Mouse (Mus musculus) neural tube, embryonic 11.5 days (tissue): ENCODE results near the gene Prorsd1. TPM values are rescaled to one million over a fixed set of nuclear protein-coding genes. Genes with fewer than 3 reads are reported as not detected.

Experiments
- ATAC-seq: fragments of 200-750 bp; cut with Nextera tagmentation; 2 replicates; pipeline ENCODE4 v1.8.0; 2017; ENCODE audit warnings: moderate number of reproducible peaks, mild to moderate bottlenecking, moderate TSS enrichment, moderate library complexity; ENCODE audit not compliant: insufficient read depth, low FRiP score, low TSS enrichment
- DNase-seq: peaks from one replicate; pipeline ENCODE4 v3.0.0-alpha.2; 2015; ENCODE audit warnings: low spot score
- H3K27ac ChIP-seq: fragments of 300-500 bp; sonication (generic); 2 replicates; pipeline ENCODE4 v1.5.1; 2014; ENCODE audit warnings: low read depth, mild to moderate bottlenecking, low read length
- H3K27me3 ChIP-seq: fragments of 300-500 bp; sonication (generic); 2 replicates; pipeline ENCODE4 v1.6.1; 2014; ENCODE audit warnings: mild to moderate bottlenecking, low read length, mixed read lengths; ENCODE audit not compliant: control insufficient read depth, insufficient read depth
- H3K36me3 ChIP-seq: fragments of 300-500 bp; sonication (generic); 2 replicates; pipeline ENCODE4 v1.6.1; 2014; ENCODE audit warnings: mild to moderate bottlenecking, low read length, moderate library complexity, mixed read lengths; ENCODE audit not compliant: control insufficient read depth, insufficient read depth
- H3K4me1 ChIP-seq: fragments of 300-500 bp; sonication (generic); 2 replicates; pipeline ENCODE4 v1.6.1; 2014; ENCODE audit warnings: low read length, mixed read lengths; ENCODE audit not compliant: control insufficient read depth, insufficient read depth
- H3K4me2 ChIP-seq: fragments of 300-500 bp; sonication (generic); 2 replicates; pipeline ENCODE4 v1.6.1; 2014; ENCODE audit warnings: low read depth, mild to moderate bottlenecking, moderate library complexity
- H3K4me3 ChIP-seq: fragments of 300-500 bp; sonication (generic); 2 replicates; pipeline ENCODE4 v1.5.1; 2014; ENCODE audit warnings: low read depth, low read length
- H3K9ac ChIP-seq: fragments of 300-500 bp; sonication (generic); 2 replicates; pipeline ENCODE4 v1.6.1; 2014; ENCODE audit warnings: mild to moderate bottlenecking, low read length
- H3K9me3 ChIP-seq: fragments of 300-500 bp; sonication (generic); 2 replicates; pipeline ENCODE4 v1.6.1; 2016; ENCODE audit warnings: low read length; ENCODE audit not compliant: control insufficient read depth
- WGBS: fragments of 180-500 bp; shearing (Covaris S2); extraction: QIAGEN DNeasy Blood & Tissue Kit; methylation state at CpG from one replicate; pipeline ENCODE4 v1.1.7; 2014; 5-methylcytosine and 5-hydroxymethylcytosine counted together
- polyA plus RNA-seq: library from polyadenylated mRNA; unstranded; fragments of >200 nt; fragmentation: Nextera tagmentation; extraction: Ambion mirVana; gene quantifications from 2 replicates; pipeline ENCODE4 v1.2.1, GENCODE M21; 2014

Gene Prorsd1
- polyA plus RNA-seq, 1 experiment from 2014 or later = 22.0 TPM

DNA sequence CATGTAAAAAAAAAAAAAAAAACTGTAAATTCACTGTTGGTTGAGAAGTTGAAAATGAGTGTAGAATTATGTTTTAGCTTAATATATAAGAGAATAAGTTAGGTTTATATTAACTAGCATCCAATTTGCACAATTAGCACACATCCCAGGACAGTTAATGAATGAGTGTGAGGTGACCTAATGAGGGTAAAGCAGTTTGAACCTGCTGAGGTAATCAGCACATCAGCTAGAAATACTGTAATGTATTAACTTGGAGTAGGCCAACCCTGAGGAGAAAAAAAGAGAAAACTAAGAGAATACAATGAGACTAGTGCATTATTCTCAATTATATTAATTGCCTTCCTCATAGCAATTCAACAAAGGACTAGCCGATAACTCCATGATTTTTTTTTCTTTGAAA, 5.4 kb downstream of the Prorsd1 start:
- H3K4me2 ChIP-seq = no peak overlapping the region
- DNase-seq = no peak
- H3K36me3 ChIP-seq = 0 out of 2 replicates have a peak, but pooled peaks cover 3% of the 10 kb centered on the region
- H3K27me3 ChIP-seq = no peaks in the 10 kb centered on the region
- no peak for ATAC-seq
- no peaks in the 10 kb centered on the region for H3K9me3 ChIP-seq
- H3K27ac ChIP-seq = no peak overlapping the region
- WGBS = 95% methylated on average over 1 of the region's 1 CpGs
- H3K4me3 ChIP-seq = no peak overlapping the region
- H3K9ac ChIP-seq = no peak overlapping the region
- H3K4me1 ChIP-seq = no peaks in the 10 kb centered on the region

DNA sequence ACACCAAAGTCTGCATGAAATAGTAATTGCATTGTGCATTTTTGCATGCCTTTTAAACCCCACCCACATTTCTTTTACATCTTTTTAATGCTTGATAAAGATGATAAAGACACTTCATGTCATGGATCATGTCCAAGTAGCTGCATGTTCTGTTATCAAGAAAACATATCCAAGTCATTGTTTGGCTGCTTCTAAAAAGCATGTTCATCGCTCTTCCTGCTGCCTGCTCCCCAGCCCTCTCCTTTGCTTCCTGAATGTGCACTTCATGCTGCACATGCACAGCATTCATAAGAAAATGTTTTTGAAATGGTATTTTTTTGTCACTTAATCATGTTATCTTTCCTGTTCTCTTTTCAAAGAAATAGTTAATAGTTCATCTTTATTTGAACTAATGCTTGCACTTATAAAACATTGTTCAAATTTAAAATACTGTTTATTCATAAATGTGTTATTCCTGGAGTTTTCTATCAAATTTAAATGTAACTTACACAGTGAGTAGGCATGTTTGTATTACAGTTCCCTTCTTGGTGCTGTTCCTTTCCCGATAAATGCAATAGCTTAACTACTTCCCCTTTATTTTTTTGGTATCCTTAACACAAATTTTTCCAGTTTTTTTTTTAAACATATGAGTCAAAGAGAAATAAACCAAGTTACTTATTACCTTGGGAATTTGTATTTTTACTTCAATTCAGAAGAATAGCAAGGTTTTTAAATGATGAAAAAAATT, 9.8 kb downstream of the Prorsd1 start:
- no peak overlapping the region for H3K4me2 ChIP-seq
- no peaks in the 10 kb centered on the region for H3K4me1 ChIP-seq
- no peaks in the 10 kb centered on the region for H3K9me3 ChIP-seq
- no peak overlapping the region for H3K9ac ChIP-seq
- H3K36me3 ChIP-seq = peaks cover 4% of the 10 kb centered on the region; the same call in 1 of the 2 replicates
- no peak overlapping the region for H3K27ac ChIP-seq
- no peaks in the 10 kb centered on the region for H3K27me3 ChIP-seq
- WGBS = 93% methylated on average over 2 of the region's 2 CpGs
- no peak for ATAC-seq
- DNase-seq = no peak
- H3K4me3 ChIP-seq = no peak overlapping the region

DNA sequence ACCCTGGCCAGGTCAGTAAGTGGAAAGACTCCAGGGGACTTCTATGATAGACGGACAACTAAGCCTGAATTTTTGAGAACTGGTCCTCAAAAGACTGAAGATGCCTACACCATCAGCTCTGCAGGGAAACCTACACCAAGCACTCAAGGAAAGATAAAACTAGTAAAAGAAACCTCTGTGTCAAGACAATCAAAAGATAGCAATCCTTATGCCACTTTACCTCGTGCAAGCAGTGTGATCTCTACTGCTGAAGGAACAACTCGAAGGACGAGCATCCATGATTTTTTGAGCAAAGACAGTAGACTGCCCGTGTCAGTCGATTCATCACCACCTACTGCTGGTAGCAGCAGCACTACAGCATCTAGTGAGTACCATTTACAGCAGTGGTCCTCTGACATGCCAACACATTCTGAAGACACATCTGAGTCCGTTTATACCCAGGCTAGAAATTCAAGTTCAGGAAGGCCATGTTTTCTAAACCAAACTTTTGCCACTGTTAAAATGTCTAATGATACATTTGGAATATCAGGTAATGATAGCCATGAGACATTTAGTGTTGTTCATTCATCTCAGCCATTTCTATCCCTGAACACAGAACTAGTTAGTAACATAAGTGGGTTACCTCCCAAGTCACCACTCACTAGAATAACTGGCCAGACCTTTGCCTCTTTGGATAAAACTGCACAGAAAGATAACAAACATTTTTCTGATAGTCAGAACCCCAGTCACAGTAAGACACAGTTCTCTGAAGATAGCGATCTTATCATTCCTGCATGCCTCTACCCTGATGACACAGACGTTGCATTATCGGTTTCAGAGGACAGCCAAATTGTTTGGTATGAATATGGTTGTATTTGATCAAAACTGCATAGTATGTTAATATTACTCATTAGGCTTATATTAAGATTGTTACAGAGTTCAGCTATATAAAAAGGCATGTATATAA, 10.6 kb downstream of the Prorsd1 start:
- no peak for DNase-seq
- H3K4me3 ChIP-seq = no peak overlapping the region
- peaks cover 8% of the 10 kb centered on the region; the same call in 1 of the 2 replicates for H3K36me3 ChIP-seq
- H3K27ac ChIP-seq = no peak overlapping the region
- H3K4me1 ChIP-seq = no peaks in the 10 kb centered on the region
- H3K9me3 ChIP-seq = no peaks in the 10 kb centered on the region
- no peak overlapping the region for H3K9ac ChIP-seq
- H3K27me3 ChIP-seq = no peaks in the 10 kb centered on the region
- ATAC-seq = no peak
- WGBS = 90% methylated on average over 10 of the region's 10 CpGs
- no peak overlapping the region for H3K4me2 ChIP-seq

DNA sequence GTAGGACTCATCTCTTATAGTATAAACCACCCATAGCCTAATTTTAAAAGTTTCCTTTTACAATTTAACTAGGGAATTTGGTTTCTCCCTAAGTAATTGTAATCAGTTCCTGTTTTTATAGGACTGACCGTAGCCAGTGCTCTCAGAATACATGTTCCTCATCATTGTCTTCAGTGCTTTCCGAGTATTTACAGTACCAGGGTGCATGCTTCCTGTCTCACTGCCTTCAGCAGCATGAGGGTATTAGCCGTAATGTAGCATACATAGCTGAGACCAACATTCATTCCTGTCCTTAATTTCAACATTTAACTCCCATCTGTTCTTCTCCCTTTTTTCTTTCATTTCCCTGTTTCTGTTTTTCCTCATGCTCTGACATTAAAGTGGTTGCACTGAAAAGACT, 17.9 kb downstream of the Prorsd1 start:
- 92% methylated on average over 3 of the region's 3 CpGs for WGBS
- Histone ChIP-seq H3K4me2 (no peak overlapping the region), H3K36me3 (peaks cover 4% of the 10 kb centered on the region; the same call in 1 of the 2 replicates), H3K27ac (no peak overlapping the region), H3K4me3 (no peak overlapping the region), H3K4me1 (no peaks in the 10 kb centered on the region), H3K9ac (no peak overlapping the region), H3K9me3 (no peaks in the 10 kb centered on the region), H3K27me3 (no peaks in the 10 kb centered on the region)
- DNase-seq (no peak), ATAC-seq (no peak)

DNA sequence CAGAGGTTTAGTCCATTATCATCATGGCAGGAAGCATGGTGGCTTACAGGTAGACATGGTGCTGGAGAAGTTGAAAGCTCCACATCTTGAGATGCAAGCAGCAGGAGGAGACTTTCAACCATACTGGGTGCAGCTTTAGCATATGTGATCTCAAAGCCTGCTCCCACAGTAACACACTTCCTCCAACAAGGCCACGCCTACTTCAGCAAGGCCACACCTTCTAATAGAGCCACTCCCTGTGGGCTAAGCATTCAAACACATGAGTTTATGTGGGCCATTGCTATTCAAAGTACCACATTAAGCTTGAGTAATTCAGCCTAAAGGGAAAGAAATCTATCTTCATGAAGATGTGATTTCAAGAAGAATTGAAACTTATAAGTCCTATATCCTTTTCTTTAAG, 21.7 kb downstream of the Prorsd1 start:
- ATAC-seq = no peak

DNA sequence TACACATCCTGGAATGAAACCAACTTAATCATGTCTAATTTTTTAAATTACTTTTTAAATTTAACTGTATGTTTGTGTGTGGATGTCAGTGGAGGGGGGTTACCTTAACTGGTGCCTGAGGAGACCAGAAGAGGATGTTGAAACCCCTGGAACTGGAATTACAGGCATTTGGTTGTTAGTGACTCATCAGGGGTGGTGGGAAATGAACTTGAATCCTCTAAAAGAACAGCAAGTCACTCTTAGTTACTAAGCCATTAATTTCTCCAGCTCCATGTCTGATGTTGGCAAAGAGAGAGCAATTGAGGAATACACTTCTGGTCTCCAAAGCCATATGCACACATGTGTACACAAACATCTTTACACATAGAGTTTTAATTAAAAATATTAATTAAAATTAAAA, 40.2 kb downstream of the Prorsd1 start:
- H3K9me3 ChIP-seq = no peaks in the 10 kb centered on the region
- H3K4me3 ChIP-seq = no peak overlapping the region
- no peak overlapping the region for H3K27ac ChIP-seq
- DNase-seq (no peak), ATAC-seq (no peak)
- H3K4me2 ChIP-seq = no peak overlapping the region
- peaks cover 4% of the 10 kb centered on the region; the same call in 1 of the 2 replicates for H3K36me3 ChIP-seq
- no peaks in the 10 kb centered on the region for H3K27me3 ChIP-seq
- no peak overlapping the region for H3K9ac ChIP-seq
- no peaks in the 10 kb centered on the region for H3K4me1 ChIP-seq

More for the DNA sequence above, 21.7 kb downstream of the Prorsd1 start:
- H3K4me3 ChIP-seq = no peak overlapping the region
- H3K9me3 ChIP-seq = no peaks in the 10 kb centered on the region
- no peaks in the 10 kb centered on the region for H3K27me3 ChIP-seq
- WGBS = 88% methylated on average over 1 of the region's 1 CpGs
- no peak for DNase-seq
- H3K36me3 ChIP-seq = no peaks in the 10 kb centered on the region; the same call in 1 of the 2 replicates
- H3K9ac ChIP-seq = no peak overlapping the region
- no peak overlapping the region for H3K4me2 ChIP-seq
- H3K4me1 ChIP-seq = no peaks in the 10 kb centered on the region
- H3K27ac ChIP-seq = no peak overlapping the region

Other genes with a start within 250 kb of the Prorsd1 start
- 40.3 and 45.3 TPM in 2 replicates for gene Ccdc88a, start 141.4 kb downstream of the Prorsd1 start, polyA plus RNA-seq
- 41.9 and 43.3 TPM in 2 replicates for gene Mtif2, start 11.4 kb upstream of the Prorsd1 start, polyA plus RNA-seq
- 0.42 and 0.45 TPM in 2 replicates for gene Clhc1, start 32.9 kb upstream of the Prorsd1 start, polyA plus RNA-seq
- 954 and 1,013 TPM in 2 replicates for gene Rps27a, start 33.1 kb upstream of the Prorsd1 start, polyA plus RNA-seq
- gene Rtn4, start 177.9 kb upstream of the Prorsd1 start, polyA plus RNA-seq = 76.8 and 84.7 TPM in 2 replicates